Mouse (Mus musculus) mouse trophoblast stem cell (cell line): ENCODE measurements around the gene Nptx1.

ENCODE experiments used
- in situ Hi-C, 2 experiments: fragments of 300-500 bp; cut with MseI, MboI; formaldehyde crosslinking; loops; 2 replicates in 1 of 2; 3 replicates in 1 of 2; pipeline ENCODE4 v1.15.1; 2025

The Nptx1 gene

GRCm38 (mm10) chr11:119523392-119523791 lies 24.2 kb downstream of the Nptx1 start:
- in situ Hi-C loops: no loop called here

GRCm38 (mm10) chr11:119522779-119523178 lies 24.8 kb downstream of the Nptx1 start:
- in situ Hi-C loops: no loop called here

DNA sequence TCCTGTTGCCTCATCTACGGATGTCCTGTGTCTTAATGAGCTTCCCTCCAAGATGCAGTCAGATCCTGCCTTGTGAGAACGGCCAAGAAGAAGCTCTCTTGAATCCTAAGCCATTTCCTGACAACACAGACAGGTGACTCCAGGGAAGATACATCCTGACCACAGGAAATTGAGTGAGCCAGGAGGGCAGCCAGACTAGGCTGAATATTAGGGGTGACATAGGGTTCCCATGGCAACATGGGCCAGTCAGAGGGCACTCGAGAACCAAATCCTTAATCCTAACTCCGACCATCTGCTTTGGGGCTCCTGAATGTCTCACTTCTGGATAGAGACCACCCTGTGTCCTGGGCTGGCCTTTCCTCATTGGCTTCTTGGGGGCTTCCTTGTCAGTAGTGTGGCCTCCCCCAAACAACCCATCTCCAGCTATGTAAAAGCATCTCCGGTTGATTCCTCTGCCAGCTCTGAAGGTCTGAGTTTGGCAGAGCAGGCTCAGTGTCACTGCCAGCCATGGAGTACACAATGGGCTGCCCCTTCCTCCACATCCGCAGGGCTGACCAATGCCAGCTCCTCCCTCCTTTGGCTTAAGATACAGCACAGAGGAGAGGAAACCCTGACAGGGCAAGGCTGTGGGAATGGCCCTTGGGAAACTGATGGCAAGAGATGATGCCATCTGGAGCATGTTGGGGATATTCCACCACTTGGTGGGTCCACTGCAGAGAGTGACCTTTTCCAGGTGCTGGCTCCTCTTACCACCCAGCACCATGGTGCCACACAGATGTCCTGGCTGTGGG lies 25.4 kb downstream of the Nptx1 start:
- in situ Hi-C loops: no loop called here

DNA sequence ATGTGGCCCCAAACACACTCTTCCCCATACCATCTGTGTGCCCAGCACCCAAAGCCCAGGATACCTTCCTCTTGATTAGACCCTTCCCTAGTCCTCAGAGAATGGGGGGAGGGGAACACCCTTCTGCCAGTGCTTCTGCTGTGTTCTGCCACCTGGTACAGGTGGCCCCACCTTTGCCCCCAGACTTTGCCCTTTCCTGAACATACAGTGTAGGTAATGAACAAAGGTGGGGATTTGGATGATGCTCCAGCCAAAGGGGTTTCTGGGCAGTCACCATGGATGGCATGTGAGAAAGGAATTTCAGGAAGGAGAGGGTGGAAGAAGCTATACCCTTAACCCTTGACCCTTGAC lies 26.9 kb downstream of the Nptx1 start:
- in situ Hi-C loops: no loop called here

DNA sequence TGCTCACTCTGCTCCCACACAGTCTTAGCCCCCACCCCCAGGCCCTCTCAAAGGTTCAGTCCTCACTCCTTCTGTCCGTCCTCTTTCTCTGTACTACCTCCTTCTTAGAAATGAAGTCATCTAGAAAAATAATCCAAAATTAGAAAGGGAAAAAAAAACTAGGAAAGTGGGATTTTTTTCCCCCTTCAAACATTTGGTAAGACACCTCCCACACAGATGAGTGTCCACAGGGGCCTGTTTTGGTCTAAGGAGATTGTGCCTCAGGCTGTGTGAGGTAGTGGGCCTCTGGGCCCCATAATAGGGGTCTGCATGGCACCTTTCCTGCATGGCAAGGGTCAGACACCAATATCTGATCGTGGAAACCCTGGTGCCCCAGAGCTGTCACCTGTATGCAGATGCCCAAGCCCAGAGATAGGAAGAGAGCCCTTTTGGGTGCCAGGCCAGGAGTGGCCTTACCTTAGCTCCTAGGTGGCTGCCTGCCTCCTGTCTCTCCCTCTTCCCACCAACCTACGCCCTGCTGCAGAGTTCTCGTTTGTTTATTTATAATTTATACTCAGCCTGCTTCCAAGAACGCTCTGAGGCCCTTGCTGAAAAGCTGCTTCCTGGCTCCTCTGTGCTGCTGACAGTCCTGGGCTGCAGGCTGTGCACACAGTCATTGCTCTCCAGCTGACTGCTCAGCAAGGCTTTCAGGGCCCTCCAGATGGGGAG lies 27.4 kb downstream of the Nptx1 start:
- in situ Hi-C loops: no loop called here

DNA sequence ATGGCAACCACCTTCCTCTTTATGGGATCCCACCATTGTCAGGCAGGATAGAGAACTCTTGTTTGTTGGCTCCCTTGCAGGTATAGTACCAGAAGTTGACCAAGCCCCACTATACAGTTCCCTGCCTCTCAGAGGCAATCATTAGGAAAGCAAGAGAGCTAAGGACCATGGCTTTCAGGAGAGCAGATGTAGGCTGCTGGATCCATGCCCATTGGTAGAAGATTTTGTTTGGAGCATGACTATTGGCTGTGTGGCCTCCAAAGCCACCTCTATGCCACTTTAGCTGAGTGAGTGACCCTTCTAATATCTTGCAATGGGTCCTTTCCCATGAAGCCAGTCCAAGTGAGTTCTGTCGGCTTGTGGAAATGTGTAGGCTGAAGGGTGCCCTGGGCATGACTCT lies 28.2 kb downstream of the Nptx1 start:
- in situ Hi-C loops: no loop called here

DNA sequence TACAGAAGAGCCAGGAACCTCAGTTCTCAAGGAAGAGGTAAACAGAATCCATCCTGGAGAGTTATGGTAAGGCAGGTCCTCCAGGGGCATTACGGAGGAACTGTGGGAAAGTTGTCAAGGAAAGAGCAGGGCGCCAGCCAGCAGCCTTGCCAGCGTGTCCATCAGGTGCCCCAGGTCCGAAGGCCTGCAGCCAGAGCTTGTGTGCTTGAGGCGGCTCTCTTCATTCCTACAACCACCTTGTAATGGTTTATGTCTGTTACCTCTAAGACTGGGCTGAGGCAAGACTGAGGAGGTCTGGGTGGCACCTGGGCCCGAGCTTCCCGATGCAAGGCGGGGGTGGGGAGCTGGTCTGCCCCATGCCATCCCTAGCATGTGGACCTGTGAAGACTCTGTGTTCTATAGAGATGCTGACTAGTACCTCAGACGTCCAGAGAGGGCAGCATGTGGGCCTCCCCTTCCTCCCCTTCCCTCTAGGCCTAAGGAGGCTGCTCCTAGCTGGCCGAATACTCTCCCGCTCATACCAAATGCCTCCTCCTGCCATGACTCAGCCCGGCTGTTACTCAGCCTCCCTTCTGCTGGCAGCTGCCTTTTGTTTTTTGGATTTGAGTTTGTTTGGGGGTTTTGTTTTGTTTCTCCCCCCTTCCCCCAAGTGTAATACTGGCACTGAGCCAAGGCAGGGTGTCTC lies 30.7 kb downstream of the Nptx1 start:
- in situ Hi-C loops: no loop called here

GRCm38 (mm10) chr11:119515823-119516676 lies 31.5 kb downstream of the Nptx1 start:
- in situ Hi-C loops: no loop called here

DNA sequence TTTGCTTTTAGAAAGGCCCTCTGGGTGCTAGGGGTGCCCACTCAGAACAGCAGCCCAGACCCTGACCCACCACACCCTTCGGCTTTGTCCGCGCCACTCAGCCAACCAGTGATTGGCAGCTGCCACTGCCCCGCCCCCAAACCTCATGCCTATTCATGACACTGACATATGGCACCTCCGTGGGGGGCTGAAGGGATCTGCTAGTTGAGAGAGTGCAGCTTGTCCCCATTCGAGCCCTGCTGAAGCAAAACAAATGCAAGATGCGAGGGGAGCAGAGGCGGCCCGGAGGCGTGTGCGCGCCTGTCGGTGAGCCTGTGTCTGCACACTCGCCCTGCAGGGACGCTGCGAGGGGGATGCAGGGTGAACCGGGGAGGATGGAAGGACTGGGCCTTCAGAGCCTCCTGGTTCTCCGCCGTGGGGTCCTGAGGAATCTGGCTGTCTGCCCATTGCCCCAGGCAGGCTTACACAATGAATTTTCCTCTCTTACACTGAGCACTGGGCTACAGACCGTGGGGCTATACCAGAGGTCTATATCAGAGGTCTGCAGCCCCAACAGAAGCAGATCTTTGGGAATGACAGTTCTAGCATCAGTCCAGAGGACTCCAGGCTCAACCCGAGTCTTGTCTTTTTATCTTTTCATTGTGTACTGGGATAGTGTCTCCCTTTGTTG lies 32.5 kb downstream of the Nptx1 start:
- in situ Hi-C loops: no loop called here

GRCm38 (mm10) chr11:119514108-119514860 lies 33.3 kb downstream of the Nptx1 start:
- in situ Hi-C loops: no loop called here

DNA sequence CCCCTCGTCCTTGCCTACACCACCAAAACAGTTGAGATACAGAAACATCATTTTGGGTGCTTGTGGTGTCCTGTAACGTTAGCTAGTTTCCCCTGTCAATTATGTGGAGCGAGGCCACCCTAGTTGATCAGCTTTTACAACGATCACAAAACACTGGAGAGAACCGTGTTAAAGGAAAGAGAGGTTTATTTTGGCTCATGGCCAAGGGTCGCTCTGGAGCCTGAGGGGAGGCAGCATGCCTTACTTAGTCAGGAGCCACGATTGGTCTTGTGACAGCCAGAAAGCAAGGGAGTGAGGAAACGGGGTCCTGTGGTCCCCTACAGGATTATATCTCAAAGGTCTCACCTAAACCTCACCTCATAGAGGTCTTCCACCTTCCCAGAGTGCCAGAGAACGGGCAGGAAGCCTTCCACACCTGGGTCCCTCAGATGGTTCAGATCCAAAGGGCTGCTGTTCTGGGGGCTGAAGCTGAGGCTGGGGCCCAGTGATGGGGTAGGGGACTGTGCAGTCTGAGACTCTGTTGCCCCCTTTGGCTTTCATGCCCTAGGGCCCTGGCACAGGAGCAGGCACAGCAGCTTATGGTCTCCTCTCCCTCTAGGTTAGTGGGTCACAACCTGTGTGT lies 34.4 kb downstream of the Nptx1 start:
- in situ Hi-C loops: no loop called here

DNA sequence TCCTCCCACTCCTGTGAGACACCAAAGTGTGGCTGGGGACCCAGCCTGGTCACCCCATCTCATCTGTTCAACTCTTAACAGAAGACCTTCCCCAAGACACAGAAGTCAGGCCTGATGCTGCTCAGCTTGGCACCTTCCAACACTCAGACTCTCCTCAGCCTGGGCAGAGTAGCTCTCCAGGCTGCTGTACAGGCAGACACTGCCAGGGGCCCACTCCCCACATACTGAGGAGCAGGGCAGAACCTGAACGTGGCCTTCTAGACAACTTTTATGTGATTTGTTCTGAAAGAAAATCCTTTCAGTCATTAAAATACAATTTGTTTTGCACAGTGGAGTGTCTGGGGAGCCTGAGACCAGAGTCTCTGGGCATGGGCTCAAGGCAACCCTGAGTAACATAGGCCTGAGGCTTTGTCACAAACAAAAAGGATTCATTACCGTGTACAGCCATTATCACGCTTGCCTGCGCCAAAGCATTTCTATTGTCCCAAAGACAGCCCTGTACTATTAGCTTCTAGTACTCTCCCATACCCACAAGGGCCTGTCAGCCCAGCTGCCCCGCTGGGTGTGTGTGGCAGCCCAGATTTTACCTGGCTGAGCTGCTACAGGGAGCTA lies 38.3 kb downstream of the Nptx1 start:
- in situ Hi-C loops: no loop called here

DNA sequence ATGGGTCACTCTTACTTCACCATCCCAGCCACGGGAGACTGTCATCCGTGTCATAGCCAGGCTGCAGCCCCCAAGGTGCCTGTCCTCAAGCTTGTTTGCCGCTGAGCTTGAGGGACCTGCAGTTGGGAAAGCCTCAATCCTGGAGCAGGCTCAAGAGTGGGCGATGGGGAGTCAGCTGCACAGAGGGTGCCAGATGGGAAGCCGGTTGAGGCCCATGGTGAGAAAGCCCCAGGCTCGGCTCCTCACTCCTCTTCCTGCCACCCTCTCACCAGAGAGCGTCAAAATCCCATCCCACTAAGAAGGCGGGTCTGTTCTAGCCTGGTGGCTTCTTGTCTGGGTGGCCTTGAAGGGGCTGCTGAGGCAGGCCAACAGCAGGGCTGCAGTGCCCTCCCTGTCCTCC lies 39.8 kb downstream of the Nptx1 start:
- in situ Hi-C loops: no loop called here

- in situ Hi-C loops: no loop called here
These were observed 41.2 kb downstream of the Nptx1 start for GRCm38 (mm10) chr11:119506386-119506785.

- in situ Hi-C loops: no loop called here
These were observed 43.9 kb downstream of the Nptx1 start for GRCm38 (mm10) chr11:119503675-119504074.

GRCm38 (mm10) chr11:119500011-119500410 lies 47.5 kb downstream of the Nptx1 start:
- in situ Hi-C loops: no loop called here

- in situ Hi-C loops: loop anchor here in 1 of 2 experiments (10.0 kb wide), 1 partner anchor 406 kb away; no protein-coding TSS in a partner anchor
These were observed 48.3 kb downstream of the Nptx1 start for GRCm38 (mm10) chr11:119499297-119499696.

DNA sequence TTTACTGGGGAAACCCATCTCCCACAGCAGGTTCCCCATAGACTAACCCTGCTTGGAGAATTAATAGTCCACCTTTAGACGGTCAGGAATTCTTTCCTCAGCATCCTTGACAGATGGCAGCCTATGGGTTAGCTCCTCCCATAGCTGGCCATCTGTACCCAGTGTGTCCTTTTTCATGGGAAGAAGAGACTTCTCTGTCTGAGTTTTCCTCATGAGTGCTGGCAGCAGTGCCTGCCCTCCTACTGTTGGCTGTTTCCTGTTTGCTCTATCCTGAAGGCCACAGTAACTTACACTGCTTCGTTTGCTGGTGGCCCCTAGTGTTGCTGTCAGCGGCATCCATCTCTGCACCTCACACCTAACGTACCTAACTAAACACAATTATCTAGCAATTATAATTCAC lies 50.1 kb downstream of the Nptx1 start:
- in situ Hi-C loops: loop anchor here in 1 of 2 experiments (10.0 kb wide), 1 partner anchor 407 kb away; no protein-coding TSS in a partner anchor

GRCm38 (mm10) chr11:119496147-119496546 lies 51.4 kb downstream of the Nptx1 start:
- in situ Hi-C loops: loop anchor here in 1 of 2 experiments (10.0 kb wide), 1 partner anchor 409 kb away; no protein-coding TSS in a partner anchor
